Mouse (Mus musculus) liver, embryonic 14.5 days (tissue): ENCODE measurements at regions not wholly inside any gene's neighbourhood (a gene's known extent, or its start where the extent isn't known, plus 50 kb on each side); places are given as distances from the start of the nearest gene placed in this dataset.

Experiments
- CTCF ChIP-seq: IDR thresholded peaks from 2 replicates; pipeline ENCODE4 v1.5.1; 2016; ENCODE audit warnings: antibody characterized with exemption, low read depth, control low read depth
- EP300 ChIP-seq: IDR thresholded peaks from 2 replicates; pipeline ENCODE4 v1.6.1; 2016; ENCODE audit warnings: antibody characterized with exemption, low read depth

DNA sequence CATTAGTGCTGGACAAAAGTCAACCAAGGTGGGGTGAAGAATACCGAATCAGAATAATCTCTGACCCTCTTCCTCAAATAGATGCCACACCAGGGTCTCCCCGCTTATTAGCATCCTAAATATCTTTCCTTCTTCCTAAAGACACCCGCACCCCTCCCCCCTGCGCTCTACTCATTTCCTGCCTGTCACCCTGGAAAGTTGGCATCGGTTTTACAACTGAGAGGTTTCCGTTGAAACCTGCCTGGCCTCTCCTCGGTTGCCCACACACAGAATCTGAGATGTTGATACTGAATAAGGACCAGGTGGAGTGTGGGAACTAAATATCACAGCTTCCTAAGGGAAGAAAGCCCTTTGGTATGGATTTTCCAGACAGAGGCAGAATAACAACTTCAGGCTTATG lies 137.4 kb upstream of the Adamts18 start:
- TF ChIP-seq EP300, result no peak
- no peak for TF ChIP-seq CTCF
